Mouse (Mus musculus) megakaryocyte progenitor cell, adult 5-6 weeks (primary cell): ENCODE results near the gene Aen. TPM values are rescaled to one million over a fixed set of nuclear protein-coding genes. Genes with fewer than 3 reads are reported as not detected.

Source experiments
- ATAC-seq: replicated peaks from 2 replicates; pipeline ENCODE4 v1.8.0; 2016; ENCODE audit warnings: mild to moderate bottlenecking, moderate TSS enrichment, inconsistent platforms; ENCODE audit not compliant: poor library complexity
- total RNA-seq, 2 experiments: library from RNA; stranded (forward) in 1 of 2; stranded (reverse) in 1 of 2; fragments of 157-497, 149-512 nt in 1 of 2; fragments of 200-1000 nt in 1 of 2; gene quantifications; 2 replicates each; pipeline versions ENCODE4 v1.2.3 to v1.2.4; 2015 to 2017

Gene Aen
- total RNA-seq (2015) (14.8 and 15.1 TPM in 2 replicates), total RNA-seq (2017) (39.7 and 46.6 TPM in 2 replicates)

DNA sequence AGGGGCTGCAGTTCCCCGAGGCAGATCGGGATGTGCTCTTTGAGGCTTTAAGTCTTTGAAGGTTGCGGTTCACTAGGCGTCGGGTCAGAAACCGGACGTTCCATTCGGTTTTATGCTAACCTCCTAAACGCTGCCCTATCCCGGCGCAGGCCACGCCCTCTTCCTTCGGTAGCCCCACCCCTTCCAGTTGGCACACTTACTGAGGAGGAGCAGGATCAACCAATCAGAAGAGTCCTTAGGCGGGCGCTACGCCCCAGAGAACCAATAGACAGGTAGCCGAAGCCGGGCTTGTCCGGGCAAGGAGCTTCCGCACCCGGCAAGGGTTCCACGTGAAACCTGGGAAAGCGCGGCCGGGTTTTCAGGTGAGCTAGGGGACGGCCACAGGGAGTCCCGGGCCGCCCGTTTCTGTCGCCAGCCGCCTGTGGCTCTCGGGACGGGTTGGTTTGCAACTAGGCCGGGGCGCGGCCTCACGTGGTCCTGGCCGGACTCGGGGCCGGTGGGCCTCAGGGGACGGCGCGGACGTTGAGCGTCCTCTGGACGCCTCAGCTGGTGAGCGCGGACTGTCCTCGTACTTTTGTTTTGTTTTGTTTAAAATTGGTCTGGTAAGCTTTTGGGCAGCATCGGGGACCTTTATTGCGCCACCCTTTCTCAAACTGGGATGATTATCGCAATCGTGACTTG, at the start of gene Aen:
Gene Aen (plus strand): TSS at position 202 of the 681 bp plus-strand sequence.
- ATAC-seq: peak; percentile 98

GRCm38 (mm10) chr7:78846066-78846716, 49.5 kb upstream of the Aen start:
- ATAC-seq: peak; percentile 37

DNA sequence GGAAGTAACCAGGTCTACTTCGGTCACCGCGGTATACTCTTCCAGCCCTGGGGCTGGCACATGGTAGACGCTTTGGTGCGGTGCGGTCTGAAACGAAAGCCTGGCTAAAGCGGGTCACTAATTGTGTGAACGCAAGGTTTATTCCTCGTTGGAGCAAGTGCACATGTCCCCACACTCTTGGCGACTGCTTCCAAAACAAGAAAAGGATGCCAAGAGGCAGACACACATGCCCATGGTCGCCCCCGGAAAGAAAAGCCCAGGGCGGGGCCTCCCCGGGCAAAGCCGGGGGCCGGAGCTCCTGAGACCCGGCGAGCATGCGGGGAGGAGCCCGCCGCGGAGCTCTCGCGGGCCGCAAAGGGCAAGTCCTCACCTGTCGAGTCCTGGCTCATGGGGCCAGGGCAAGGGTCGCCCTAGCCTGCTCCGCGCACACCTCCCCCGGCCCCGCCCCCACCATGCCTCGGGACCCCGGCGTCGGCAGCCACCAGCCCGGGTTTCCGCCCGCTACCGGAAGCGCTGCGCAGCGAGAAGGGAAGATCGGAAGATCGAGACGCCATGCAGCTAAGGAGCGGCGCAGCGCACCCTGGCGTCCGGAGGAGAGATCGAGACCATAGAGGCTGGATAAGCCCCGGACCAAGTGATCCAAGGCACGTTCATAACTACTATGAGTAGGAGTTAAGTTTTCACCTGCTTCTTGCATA, 48.8 kb upstream of the Aen start, which contains the start of gene Det1:
Gene Det1 (minus strand): TSS at position 527 of the 698 bp plus-strand sequence.
- peak; percentile 95 for ATAC-seq

DNA sequence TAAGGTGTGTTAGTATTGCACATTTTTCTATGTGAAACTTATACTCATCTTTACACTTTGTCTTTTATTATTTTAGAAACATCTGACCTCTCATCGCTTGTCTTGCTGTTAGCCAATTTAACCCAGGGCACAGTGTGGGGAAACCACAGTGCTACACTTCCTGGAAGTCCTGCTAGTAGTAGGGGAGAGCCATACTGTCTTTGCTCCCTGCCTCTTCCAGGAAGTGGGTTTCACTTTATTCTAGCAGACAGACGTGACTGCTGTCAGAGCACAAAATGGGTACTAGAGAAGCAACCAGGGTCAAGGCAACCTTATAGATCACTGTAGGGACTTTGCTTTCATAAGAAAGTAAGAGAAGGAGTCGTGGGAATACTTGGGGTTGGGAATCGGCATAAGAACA, 41.6 kb upstream of the Aen start:
- ATAC-seq: peak; percentile 44; the same call in 1 of the 2 replicates

GRCm38 (mm10) chr7:78855044-78855655, 40.5 kb upstream of the Aen start:
- 0 out of 2 replicates have a peak, but pooled peaks have one; percentile 31 for ATAC-seq

GRCm38 (mm10) chr7:78863796-78864445, 31.7 kb upstream of the Aen start:
- ATAC-seq: peak; percentile 18; the same call in 1 of the 2 replicates

DNA sequence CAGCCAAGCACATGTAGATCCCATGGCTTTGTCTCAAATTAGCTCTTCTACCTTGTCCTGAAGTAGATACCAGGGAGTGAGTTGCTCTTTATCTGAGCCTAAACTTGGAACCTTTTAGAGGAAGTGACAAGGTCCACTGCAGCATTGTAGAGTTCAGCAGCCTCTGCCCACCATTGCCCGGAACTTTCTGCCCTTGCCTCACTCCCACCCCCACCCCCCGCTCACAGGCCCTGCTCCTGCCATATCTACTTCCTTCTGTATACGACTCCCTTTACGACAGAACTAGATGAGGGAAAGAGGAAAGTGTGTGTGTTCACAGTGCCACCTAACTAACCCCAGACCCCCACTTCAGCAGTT, 31.2 kb upstream of the Aen start:
- peak; percentile 81 for ATAC-seq

- ATAC-seq: no peak
Observed at GRCm38 (mm10) chr7:78865212-78865949, 30.3 kb upstream of the Aen start.

DNA sequence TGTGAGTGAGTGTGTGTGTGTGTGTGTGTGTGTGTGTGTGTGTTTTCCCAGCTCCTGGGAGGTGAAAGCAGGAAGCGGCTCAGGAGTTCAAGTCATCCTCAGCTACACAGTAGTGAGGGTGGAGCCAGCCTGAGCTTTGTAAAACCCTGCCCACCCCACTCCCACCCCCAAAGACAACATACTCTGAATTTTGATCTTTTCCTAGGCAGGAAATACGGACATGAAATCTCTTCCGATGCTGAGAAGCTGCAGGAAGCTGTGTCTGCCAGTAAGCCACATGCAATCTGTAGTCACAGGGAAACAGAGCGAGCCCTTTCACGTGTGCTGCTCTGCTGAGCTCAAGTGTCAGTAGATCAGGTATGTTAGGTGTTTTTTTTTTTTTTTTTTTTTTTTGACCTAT, 26.9 kb upstream of the Aen start:
- no peak for ATAC-seq

DNA sequence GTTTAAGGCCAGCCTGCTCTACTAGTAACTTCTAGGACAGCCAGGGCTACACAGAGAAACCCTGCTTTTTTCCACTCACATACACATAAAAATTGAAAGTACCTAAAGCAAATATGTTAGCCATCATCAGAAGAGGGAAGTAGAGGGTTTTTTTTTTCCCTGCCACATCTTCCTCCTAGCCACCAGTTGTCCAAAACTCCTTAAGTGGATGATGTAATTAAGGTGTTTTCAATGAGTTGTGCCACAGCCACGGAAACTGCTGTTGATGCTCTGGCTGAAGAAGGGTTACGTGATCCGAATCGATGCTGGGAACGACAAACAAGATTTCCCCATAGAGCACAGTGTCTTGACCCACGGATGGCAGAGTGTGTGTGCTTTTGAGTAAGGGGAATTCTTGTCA, 23.3 kb upstream of the Aen start:
- peak; percentile 82 for ATAC-seq

- no peak for ATAC-seq
Observed at GRCm38 (mm10) chr7:78872831-78873230, 22.8 kb upstream of the Aen start.

DNA sequence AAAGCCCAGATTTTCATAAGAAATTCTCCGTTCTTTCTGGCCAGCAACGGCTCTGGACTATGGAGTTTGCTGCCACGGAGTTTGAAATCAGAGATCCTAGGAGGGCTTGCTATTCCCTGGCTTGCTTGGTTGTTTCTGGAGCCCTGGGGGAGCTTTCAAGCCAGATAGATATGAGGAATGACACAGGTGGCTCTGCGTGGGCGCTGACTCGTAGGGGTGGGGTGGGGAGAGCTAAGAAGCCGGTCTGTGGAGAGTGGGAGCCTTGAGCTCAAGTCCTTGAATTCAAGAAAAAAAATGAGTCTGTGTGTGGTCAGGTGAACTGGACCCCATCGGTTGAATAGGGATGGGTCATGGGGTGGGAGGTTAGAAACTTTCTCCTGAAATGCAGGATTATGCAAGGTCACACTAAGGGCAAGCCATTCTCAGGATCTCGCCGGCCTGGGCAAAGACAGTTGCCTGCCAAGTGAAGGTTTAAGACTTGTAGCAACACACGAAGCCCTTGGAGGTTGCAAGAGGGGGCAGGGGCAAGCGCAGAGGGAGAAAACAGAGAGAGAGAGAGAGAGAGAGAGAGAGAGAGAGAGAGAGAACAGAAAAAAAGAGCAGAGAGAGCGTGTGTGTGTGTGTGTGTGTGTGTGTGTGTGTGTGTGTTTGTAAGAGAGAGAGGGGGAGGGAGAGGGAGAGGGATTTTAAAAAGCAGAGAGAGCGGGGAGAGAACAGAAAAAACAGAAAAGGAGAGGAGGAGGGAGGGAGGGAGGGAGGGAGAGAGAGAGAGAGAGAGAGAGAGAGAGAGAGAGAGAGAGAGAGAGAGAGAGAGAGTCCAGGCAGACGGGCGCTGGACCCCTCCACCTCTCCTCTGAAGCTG, 13.8 kb upstream of the Aen start:
- no peak for ATAC-seq

DNA sequence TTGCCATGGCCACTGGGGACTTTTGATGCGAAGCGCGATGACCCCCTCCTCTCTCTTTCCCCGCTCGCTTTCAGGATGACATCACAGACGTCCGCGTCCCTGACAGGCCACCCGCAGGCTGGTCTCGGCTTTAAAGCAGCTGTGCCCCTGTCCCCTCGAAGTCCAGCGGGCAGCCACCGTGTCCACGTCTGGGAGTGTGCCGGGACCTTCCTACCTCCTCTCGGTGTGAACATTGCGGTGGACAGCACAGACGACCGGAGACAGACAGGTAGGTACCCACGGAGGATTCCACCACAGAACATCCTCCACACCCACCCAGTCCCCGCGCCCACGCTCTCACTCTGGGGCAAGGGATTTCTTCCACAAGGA, 13.2 kb upstream of the Aen start:
- ATAC-seq: no peak; the same call in 1 of the 2 replicates

GRCm38 (mm10) chr7:78883016-78883725, 12.5 kb upstream of the Aen start:
- peak; percentile 35; the same call in 1 of the 2 replicates for ATAC-seq

DNA sequence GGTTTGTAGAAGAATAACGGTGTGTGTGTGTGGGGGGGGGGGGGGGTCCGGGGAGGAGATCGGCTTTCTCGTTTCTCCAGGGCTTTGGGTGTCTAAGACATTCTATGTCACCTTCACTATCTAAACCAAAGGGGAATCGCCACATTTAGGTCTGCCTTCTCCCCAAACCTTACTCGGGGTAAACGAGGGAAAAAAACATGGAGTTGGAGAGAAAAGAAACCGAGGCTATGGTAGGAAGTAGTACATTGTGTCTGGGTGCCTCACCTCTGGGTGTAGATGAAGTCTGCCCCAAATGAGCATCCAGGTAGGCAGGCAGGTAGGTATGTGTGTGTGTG, 12.0 kb upstream of the Aen start:
- ATAC-seq: no peak

DNA sequence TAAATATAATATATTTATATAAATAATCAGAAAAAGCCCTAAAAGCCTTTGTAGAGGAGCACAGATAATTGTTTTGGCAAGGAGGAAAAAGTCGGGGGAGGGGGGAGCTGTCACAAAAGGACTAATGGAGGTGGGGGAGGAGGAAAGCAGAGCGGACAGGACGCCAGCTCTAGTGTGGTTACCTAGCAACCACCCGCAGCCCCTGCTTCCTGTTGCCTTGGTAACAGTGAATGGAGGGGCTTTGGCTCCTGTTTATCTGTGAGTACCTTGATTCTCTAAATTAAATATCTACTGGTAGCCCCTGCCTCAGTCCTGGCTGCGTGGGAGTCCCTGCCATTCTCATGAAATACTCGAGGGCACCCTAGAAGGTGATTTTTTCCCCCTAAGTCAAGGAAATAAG, 11.5 kb upstream of the Aen start:
- ATAC-seq: no peak

DNA sequence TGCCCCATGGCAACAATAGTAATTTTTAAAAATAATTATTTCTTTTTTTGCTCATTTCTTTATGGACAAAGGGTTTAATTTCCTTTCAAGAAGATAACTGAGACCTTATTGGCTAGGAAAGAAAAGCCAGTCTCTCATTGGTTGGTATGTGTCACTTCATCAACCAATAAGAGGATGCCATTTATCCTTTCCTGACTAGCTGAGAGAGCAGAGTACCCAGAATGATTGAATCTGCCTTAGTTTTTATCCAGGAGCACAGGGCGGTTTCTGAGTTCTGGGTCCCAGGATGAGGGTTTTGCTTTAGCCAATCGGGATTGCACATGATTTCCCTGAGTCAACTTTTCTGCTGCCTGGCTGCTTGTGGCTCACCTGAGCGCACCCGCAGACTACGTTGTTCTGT, 10.2 kb upstream of the Aen start:
- no peak for ATAC-seq

DNA sequence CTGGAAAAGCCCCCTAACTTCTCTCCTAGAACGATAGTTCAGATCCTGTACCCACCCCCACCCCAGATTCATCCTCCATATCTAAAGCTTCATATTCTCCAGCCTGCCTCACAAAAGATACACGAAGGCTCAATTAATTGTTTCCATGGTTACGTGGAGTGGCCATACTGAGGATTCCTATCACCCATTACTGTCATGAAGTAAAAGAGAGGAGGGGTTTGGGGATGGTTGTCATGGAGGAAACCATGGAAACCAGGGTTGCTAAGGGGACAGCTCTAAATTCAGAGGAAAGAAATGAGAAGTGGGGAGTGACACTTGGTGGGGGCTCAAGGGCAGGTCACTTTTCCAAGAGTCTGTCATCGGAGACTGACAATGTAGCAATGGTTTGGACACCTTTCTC, 9.2 kb upstream of the Aen start:
- ATAC-seq: no peak

GRCm38 (mm10) chr7:78887431-78887842, 8.2 kb upstream of the Aen start:
- no peak for ATAC-seq
